Mouse (Mus musculus) G1E (cell line): Measurements from ENCODE around the gene Zfp422.

Source experiments
- CTCF ChIP-seq: IDR thresholded peaks from 2 replicates; pipeline ENCODE4 v1.5.1; 2012; ENCODE audit warnings: low read depth, low read length, inconsistent platforms, mixed read lengths
- GATA1 ChIP-seq: IDR thresholded peaks from 2 replicates; pipeline ENCODE4 v1.6.1; 2012; ENCODE audit warnings: borderline replicate concordance, low read length, inconsistent platforms, mixed read lengths
- GATA2 ChIP-seq: IDR thresholded peaks from 2 replicates; pipeline ENCODE4 v1.6.1; 2012; ENCODE audit warnings: low read depth, low read length, inconsistent platforms, borderline replicate concordance
- POLR2AphosphoS5 ChIP-seq: IDR thresholded peaks from 2 replicates; pipeline ENCODE4 v1.6.1; 2012; ENCODE audit warnings: low read depth, low read length, inconsistent platforms; ENCODE audit not compliant: insufficient replicate concordance
- TAL1 ChIP-seq: conservative IDR thresholded peaks from 2 replicates; pipeline ENCODE4 v1.6.1; 2012; ENCODE audit warnings: low read depth, low read length, inconsistent platforms, mixed read lengths

DNA sequence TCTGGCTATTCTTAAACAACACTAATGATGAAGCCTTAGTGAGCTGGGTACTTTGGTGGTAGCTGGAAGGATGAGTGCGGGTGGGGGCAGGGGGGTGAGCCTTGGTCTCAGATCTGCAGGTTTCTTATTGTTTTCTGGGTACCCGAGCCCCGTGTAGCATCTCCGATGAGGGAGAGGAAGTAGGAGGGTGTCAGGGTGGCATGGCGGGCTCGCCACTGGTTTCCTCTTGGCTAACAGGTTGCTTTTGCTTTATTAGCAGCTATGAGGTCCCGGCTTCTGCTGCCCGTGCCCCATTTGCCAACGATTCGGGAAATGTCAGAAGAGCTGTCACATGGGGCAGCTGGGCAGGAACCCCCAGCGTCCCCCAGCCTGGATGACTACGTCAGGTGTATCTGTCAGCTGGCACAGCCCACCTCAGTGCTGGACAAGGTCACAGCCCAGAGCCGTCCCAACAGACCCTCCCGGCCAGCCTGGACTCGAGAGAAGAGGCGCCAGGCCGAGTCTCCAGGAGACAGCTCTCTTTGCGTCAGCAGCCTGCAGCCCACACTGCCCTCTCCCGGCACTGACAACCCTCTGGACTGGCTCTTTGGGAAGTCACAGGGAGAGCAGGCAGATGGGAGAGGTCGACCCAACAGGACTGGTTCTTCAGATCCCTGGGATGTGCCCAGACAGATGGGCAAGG is 22.8 kb upstream of the Zfp422 start:
- TF ChIP-seq POLR2AphosphoS5 (no peak), CTCF (no peak), TAL1 (no peak), GATA2 (no peak), GATA1 (no peak)
